Mouse (Mus musculus) NIH3T3 (cell line): ENCODE data around the gene Vasp.

Experiments used
- DNase-seq: peaks from one replicate; pipeline ENCODE4 v3.0.0-alpha.2; 2012; ENCODE audit warnings: low read depth

The Vasp gene

DNA sequence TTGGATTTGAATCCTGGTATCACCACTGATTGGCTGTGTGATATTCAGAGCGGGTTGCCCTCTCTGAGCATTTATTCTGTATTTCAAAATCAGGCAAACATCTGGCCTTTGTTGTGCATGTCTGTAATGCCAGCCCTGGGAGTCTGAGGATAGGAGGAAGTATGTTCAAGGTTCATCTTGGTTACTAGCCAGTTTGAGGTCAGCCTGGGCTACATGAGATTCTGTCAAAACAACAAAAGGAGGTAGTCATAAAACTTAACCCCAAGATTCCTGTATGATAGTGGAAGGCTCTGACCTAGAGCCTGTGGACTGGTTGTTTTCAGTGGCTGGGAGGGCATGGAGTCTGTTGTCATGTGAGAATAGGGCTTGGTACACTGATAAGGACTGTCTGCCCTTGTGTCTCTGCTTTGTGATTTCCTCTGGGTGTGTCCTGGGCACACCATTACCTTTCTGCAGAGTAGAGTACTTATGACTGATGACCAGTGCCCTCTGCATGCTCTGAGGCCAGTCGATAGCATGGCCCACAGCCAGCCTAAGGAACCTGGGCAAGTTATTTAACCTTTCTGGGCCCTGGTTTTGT, 36.4 kb downstream of the Vasp start:
- no peak for DNase-seq

- no peak for DNase-seq
These were observed 37.0 kb downstream of the Vasp start for GRCm38 (mm10) chr7:19234652-19235051.

GRCm38 (mm10) chr7:19231849-19232248, 39.8 kb downstream of the Vasp start:
- DNase-seq: no peak

GRCm38 (mm10) chr7:19230899-19231298, 40.7 kb downstream of the Vasp start:
- no peak for DNase-seq

GRCm38 (mm10) chr7:19230041-19230580, 41.5 kb downstream of the Vasp start:
- DNase-seq: no peak

GRCm38 (mm10) chr7:19229404-19229803, 42.2 kb downstream of the Vasp start:
- no peak for DNase-seq

DNA sequence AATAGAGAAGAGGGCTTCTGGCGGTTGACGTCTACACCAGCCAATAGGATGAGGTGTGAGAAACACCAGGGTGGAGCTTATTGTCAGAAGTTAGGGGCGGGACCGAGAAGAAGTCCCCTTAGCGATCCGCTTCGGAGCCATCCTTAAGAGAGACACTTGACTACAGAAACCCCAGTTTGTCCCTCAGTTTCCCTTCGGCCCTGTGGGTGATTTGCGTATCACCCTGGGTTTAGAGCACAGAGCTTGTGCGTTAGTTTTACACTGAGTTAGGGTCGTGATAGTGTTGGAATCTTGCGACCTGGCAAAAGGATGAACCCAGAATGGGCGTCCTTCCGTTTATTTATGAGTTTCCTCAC, 42.8 kb downstream of the Vasp start:
- DNase-seq: no peak

DNA sequence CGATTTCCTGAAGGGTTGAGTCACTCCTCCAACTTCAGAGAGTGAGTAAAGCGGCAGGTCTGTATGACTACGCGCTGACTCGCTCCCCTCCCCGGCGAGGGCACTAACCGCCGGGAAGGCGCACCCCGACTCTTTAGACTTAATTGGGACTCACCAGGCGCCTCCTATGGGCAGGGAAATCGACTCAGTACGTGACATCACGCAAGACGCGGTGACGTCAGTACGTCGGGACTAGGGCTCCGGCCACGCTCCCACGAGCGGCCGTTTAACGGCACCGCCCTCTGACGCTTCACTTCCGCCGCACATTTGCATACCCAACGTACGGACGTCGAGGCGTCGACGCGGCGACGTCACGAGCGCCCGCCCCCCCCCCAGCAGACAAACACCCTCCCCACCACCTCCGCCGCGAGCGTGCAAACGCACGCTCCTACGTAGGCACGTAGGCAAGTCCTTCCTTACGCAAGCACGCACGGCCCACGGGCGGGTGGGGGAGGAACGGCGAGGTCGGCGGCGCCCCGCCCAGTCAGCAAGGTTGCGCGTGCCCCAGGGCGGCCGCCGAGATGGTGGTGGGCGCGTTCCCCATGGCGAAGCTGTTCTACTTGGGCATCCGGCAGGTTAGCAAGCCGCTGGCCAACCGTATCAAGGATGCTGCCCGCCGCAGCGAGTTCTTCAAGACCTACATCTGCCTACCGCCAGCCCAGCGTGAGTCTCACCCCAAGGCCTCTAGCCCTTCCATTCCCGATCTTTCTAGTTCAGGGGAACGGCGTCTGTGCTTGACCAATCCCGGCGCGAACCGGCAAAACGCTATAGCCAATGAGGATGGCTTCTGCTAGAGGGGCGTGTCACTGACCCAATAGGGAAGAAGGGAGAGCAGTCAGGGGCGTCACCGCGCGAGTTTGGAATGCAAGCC, 43.5 kb downstream of the Vasp start, which contains the start of gene Opa3:
Gene Opa3, plus strand, starts transcription at position 452 of the 910 bp plus-strand sequence.
- peak; percentile 100 for DNase-seq

DNA sequence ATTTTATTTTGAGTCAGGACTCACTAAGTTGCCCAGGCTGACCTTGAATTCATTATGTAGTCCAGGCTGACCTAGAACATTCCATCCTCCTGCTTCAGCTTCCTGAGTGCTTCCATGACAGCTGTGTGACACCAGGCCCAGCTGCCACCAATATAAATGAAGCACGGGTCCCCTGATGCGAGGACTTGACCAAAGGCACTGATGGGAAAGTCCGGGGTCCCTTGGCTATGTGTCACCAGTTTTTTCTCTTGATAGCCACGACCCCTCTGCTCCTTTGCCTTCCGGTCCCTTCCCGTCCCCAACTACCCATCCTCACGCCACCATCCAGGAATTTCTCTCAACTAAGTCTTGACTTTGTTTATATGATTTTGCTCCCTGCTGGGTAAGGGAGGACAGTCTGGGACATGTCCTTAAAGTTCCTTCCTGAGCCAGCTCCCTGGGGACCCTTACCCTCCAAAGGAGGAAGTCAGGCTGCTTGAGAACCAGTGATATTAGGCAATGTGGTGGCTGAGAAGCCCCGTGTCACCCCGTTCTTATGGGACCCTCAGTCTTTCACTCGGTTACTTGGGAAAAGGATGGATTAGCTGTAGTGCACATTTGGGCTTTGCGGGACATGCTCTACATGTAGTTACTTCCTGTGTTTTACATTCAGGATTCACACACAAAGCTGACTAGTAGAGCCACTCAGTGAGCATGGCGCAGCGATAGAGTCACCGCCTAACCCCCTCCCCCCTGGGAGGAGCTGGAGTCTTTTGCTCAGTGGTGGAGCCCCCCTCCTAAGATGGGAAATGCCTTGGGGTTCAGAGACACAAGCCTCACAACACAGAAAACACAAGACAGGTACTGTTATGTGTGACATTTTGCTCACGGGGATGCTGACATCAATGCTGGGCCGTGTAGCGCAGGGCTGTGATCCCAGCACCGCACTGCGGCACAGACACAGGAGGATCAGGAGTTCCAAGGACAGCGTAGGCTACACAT, 44.5 kb downstream of the Vasp start:
- DNase-seq: peak; percentile 78

DNA sequence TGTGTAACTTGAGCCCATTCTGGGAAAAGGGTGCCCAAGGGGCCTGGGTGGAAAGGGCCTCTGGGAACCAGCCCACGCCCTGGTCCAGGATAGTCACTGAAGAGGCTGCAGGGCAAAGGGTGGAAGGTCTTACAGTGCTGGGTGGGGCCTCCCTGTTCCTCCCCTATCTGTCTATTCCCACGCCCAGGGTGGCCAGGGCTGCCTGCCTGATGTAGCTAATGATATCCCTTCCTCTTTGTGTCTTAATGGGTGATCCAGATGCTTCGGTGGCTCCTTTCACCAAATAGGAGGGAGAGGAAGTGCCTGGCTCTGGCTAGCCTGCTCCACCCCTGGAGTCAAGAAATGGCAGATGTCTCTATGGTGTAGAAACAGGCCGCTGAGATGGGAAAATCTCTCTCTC, 46.7 kb downstream of the Vasp start:
- no peak for DNase-seq

GRCm38 (mm10) chr7:19222875-19223274, 48.7 kb downstream of the Vasp start:
- no peak for DNase-seq

DNA sequence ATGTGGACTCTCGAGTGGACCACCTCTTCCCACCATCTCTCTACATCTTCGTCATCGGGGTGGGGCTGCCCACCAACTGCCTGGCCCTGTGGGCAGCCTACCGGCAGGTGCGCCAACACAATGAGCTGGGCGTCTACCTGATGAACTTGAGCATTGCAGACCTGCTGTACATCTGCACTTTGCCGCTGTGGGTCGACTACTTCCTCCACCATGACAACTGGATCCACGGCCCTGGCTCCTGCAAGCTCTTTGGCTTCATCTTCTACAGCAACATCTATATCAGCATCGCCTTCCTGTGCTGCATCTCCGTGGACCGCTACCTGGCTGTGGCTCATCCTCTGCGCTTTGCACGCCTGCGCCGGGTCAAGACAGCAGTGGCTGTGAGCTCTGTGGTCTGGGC, 49.4 kb downstream of the Vasp start:
- DNase-seq: no peak

DNA sequence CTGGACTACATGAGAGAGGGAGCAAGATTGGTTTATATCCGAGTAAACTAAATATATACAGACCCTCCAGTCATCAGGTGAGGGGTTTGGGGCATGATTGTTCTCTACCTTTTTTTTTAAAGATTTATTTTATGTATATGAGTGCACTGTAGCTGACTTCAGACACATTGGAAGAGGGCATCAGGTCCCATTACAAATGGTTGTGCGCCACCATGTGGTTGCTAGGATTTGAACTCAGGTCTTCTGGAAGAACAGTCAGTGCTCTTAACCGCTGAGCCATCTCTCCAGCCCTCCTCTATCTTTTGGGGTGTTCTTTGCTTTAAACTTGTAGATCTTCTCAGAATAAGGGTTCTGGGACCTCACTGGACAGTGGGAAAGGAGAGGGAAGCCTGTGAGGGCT, 51.6 kb downstream of the Vasp start:
- DNase-seq: peak; percentile 26

DNA sequence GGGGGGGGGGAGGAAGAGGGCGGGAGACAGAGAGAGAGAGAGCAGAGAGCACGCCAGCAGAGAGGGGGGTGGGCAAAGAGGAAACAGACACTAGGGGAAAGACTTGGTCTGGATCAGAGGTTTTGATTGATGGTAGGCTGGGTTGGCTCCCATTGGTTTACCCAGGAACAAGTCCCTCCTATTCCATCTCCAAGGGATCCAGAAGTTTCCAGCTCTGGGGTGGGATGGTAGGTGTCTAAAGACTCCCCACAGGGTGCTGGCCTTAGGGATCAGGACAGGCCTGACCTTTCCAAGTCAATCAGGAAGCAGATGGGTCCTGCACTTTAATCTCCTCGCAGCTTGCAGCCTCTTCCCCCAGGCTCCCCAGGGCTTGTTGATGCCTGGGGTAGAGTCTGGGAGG, 53.7 kb downstream of the Vasp start:
- no peak for DNase-seq

DNA sequence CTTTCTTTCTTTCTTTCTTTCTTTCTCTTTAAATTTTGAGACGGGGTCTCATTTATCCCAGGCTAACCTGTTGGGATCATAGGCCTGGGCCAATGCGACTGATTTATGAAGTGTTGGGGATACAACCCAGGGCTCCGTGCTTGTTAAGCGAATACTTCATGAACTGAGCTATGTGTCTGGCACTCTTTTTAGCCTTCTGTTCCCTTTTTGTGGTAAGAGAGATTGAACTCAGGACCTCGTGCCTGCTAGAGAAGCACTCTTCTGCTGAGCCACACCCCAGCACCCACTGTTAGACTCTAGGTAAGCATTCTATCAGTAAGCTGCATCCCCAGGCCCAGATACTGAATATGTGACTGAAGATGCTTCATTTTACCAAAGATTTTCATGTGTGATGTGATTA, 54.1 kb downstream of the Vasp start:
- DNase-seq: no peak

DNA sequence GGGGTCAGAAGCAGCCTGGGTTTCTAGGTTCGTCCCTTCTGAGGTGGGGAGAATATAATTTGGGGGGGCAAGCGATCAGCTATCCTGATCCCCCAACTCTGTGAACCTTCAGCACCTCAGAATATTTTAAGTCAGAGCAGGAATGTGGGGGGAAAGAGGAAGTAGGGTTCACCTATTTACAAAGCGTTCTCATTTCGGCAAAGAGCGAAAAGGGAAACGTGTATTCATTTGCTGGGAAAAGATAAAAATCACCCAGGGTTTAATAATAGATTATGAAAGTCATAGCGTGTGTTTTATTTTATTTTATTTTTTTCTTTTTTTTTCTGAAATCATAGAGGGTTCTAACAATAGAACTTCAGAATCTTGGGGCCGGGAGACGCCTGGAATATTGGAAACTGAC, 56.7 kb downstream of the Vasp start:
- no peak for DNase-seq

DNA sequence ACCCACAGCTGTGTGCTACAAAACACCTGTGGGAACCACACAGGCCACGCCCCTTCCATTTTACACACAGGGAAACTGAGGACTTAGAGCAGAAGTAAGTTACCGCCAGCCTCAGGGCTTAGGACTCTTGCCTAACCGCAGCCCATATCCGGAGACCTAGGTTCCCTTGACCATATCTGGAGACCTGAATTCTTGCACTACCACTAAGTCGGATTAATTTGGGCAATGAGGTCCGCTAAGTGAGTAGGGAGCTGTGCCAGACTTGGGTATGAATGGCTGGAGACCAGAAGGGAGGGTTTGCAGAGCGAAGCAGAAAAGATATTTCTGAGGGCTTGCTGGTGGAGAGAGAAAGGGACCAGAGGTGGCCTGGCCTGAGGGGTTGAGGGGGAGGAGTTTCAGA, 57.2 kb downstream of the Vasp start:
- no peak for DNase-seq

- no peak for DNase-seq
These were observed 58.2 kb downstream of the Vasp start for GRCm38 (mm10) chr7:19213385-19213784.

- no peak for DNase-seq
These were observed 59.4 kb downstream of the Vasp start, which contains the start of gene Gpr4 for GRCm38 (mm10) chr7:19211996-19212755. Gene Gpr4, plus strand, starts transcription at chr7:19212538.

DNA sequence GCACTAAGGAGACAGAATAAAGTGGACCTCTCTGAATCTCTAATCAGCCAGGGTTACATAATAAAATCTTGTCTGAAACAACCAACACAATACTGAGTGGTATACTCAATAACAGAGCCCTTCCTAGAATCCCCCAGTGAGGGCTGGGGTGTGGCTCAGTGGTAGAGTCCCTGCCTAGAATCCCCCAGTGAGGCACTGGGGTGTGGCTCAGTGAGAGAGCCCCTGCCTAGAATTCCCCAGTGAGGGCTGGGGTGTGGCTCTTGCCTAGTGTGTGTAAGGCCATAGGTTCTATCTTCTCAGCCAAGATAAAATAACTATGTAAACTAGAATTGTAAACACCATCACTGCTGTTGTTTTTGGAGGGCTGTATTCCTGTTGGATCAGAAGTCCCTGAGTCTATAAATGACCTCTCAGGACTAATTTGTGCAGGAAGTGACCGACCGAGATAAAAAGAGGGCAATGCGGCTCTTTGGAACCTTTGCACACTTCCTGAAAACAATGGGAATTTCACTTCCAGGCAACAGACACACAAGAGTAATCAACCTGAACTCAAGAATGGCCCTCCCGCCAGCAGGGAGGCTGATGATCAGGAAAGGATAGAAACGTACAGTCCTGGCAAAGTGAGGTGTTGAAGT, 60.5 kb downstream of the Vasp start:
- no peak for DNase-seq

DNA sequence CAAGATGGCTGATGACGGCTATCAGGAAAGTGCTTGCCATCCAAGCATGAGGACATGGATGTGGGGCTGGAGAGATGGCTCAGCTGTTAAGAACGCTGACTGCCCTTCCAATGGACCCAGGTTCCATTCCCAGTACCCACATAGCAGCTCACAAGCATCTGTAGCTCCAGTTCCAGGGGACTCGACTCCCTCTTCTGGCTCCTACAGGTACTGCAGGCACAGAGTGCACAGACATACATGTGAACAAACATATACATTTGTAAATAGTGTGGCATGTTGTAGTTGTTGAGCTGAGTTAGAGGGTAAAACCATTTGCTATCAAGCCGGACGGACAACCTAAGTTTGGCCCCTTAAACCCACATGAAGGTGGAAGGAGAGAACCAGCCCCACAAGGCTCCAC, 61.6 kb downstream of the Vasp start:
- DNase-seq: peak; percentile 49
